Mouse (Mus musculus): ENCODE data around the gene Sfta2.

Gene Sfta2

GRCm38 (mm10) chr17:35673416-35674035 lies 72.2 kb downstream of the Sfta2 start, which contains the start of gene Gtf2h4:
TSS of gene Gtf2h4 (minus strand) at chr17:35673739.
- DNase-seq (ENCODE audit: low spot score in 2 of 2) = peak; percentile 69 to 88

GRCm38 (mm10) chr17:35680591-35680990 lies 79.2 kb downstream of the Sfta2 start:
- no peak for DNase-seq (ENCODE audit: low spot score in 2 of 2)

- DNase-seq (ENCODE audit: low spot score in 2 of 2) = no peak
Observed at GRCm38 (mm10) chr17:35681986-35682385, 80.6 kb downstream of the Sfta2 start.

- no peak for DNase-seq (ENCODE audit: low spot score in 2 of 2)
Observed at GRCm38 (mm10) chr17:35685061-35685460, 83.7 kb downstream of the Sfta2 start.

- no peak for DNase-seq (ENCODE audit: low spot score in 2 of 2)
Observed at GRCm38 (mm10) chr17:35688347-35689175, 87.2 kb downstream of the Sfta2 start.

GRCm38 (mm10) chr17:35689936-35690645 lies 88.7 kb downstream of the Sfta2 start:
- no peak for DNase-seq (ENCODE audit: low spot score in 2 of 2)

- DNase-seq (ENCODE audit: low spot score in 2 of 2) = no peak
Observed at GRCm38 (mm10) chr17:35691811-35692210, 90.5 kb downstream of the Sfta2 start.

- no peak for DNase-seq (ENCODE audit: low spot score in 2 of 2)
Observed at GRCm38 (mm10) chr17:35692368-35692767, 91.0 kb downstream of the Sfta2 start.

- no peak for DNase-seq (ENCODE audit: low spot score in 2 of 2)
Observed at GRCm38 (mm10) chr17:35693906-35694305, 92.6 kb downstream of the Sfta2 start.

GRCm38 (mm10) chr17:35695289-35695688 lies 93.9 kb downstream of the Sfta2 start:
- DNase-seq (ENCODE audit: low spot score in 2 of 2) = no peak

- DNase-seq (ENCODE audit: low spot score in 2 of 2) = no peak
Observed at GRCm38 (mm10) chr17:35696691-35697090, 95.3 kb downstream of the Sfta2 start.

- DNase-seq (ENCODE audit: low spot score in 2 of 2) = no peak
Observed at GRCm38 (mm10) chr17:35697429-35697758, 96.0 kb downstream of the Sfta2 start.

GRCm38 (mm10) chr17:35697759-35698500 lies 96.6 kb downstream of the Sfta2 start:
- DNase-seq (ENCODE audit: low spot score in 2 of 2) = peak in 1 of 2 experiments; percentile 23

- DNase-seq (ENCODE audit: low spot score in 2 of 2) = no peak
Observed at GRCm38 (mm10) chr17:35698501-35698883, 97.1 kb downstream of the Sfta2 start.

GRCm38 (mm10) chr17:35699919-35700318 lies 98.6 kb downstream of the Sfta2 start:
- DNase-seq (ENCODE audit: low spot score in 2 of 2) = peak; percentile 78 to 89

Measured in urinary bladder, postnatal 36 days (tissue).